Mouse (Mus musculus) bone marrow, adult 2 months (tissue): ENCODE data around the gene Bcl11a. TPM values are rescaled to one million over a fixed set of nuclear protein-coding genes. Genes with fewer than 3 reads are reported as not detected.

Experiments
- H3K27ac ChIP-seq: fragments of 200-500 bp; 2 replicates; pipeline ENCODE4 v1.5.1; 2012; ENCODE audit warnings: low read depth, mild to moderate bottlenecking, control low read depth, inconsistent platforms, low read length; ENCODE audit not compliant: control insufficient read depth, poor library complexity, insufficient read depth
- H3K4me1 ChIP-seq: fragments of 200-500 bp; 2 replicates; pipeline ENCODE4 v1.6.1; 2011; ENCODE audit warnings: low read length; ENCODE audit not compliant: control insufficient read depth, insufficient read depth
- H3K4me3 ChIP-seq: fragments of 200-500 bp; replicated peaks from 2 replicates; pipeline ENCODE3; 2011; ENCODE audit warnings: mild to moderate bottlenecking, low read depth, low read length, control low read depth; ENCODE audit not compliant: control insufficient read depth
- CTCF ChIP-seq: fragments of 200-500 bp; IDR thresholded peaks from 2 replicates; pipeline ENCODE4 v1.5.1; 2011; ENCODE audit warnings: low read length, control low read depth; ENCODE audit not compliant: control insufficient read depth, insufficient read depth
- POLR2A ChIP-seq: fragments of 200-500 bp; IDR thresholded peaks from 2 replicates; pipeline ENCODE4 v1.6.1; 2011; ENCODE audit warnings: low read depth, mild to moderate bottlenecking, control low read depth, low read length, borderline replicate concordance; ENCODE audit not compliant: control insufficient read depth
- WGBS: fragments of 180-500 bp; shearing (Covaris S2); methylation state at CpG from one replicate; pipeline ENCODE4 v1.1.7; 2018; 5-methylcytosine and 5-hydroxymethylcytosine counted together
- polyA plus RNA-seq: library from polyadenylated mRNA; stranded (reverse); fragments of >200 nt; gene quantifications from 2 replicates; pipeline ENCODE4 v1.2.4, GENCODE M21; 2011; ENCODE audit warnings: low replicate concordance; ENCODE audit not compliant: missing spikeins, insufficient read depth, insufficient read length

Bcl11a gene
- polyA plus RNA-seq: 23.1 and 23.5 TPM in 2 replicates

GRCm38 (mm10) chr11:24077795-24078705 lies at the start of gene Bcl11a:
Gene Bcl11a, plus strand, starts transcription at chr11:24078056.
- H3K27ac ChIP-seq: peak within 1 kb of the TSS; percentile 88
- TF ChIP-seq CTCF: no peak
- 2% methylated on average over 44 of the region's 51 CpGs for WGBS
- H3K4me3 ChIP-seq: peak within 1 kb of the TSS; percentile 94
- no peaks in the 10 kb centered on the region; the same call in 1 of the 2 replicates for H3K4me1 ChIP-seq

- 78% methylated on average over 6 of the region's 6 CpGs for WGBS
- H3K4me3 ChIP-seq: no peak overlapping the region
- TF ChIP-seq POLR2A (no peak), CTCF (no peak)
- H3K4me1 ChIP-seq: no peaks in the 10 kb centered on the region
- H3K27ac ChIP-seq: no peak overlapping the region
These were observed 33.8 kb upstream of the Bcl11a start for GRCm38 (mm10) chr11:24044025-24044424.

- WGBS: 6% methylated on average over 28 of the region's 28 CpGs
- TF ChIP-seq CTCF (peak; percentile 97), POLR2A (no peak)
- H3K27ac ChIP-seq: no peak overlapping the region
- no peaks in the 10 kb centered on the region; the same call in none of the 2 replicates for H3K4me1 ChIP-seq
- H3K4me3 ChIP-seq: peak overlapping the region; percentile 63
These were observed 28.4 kb upstream of the Bcl11a start for GRCm38 (mm10) chr11:24049226-24050031.

GRCm38 (mm10) chr11:24050032-24050757 lies 27.7 kb upstream of the Bcl11a start:
- WGBS: 67% methylated on average over 11 of the region's 11 CpGs
- TF ChIP-seq POLR2A (no peak), CTCF (no peak)
- H3K27ac ChIP-seq: no peak overlapping the region
- no peak overlapping the region for H3K4me3 ChIP-seq
- no peaks in the 10 kb centered on the region; the same call in none of the 2 replicates for H3K4me1 ChIP-seq

- Histone ChIP-seq H3K4me1 (no peaks in the 10 kb centered on the region; the same call in none of the 2 replicates), H3K27ac (no peak overlapping the region), H3K4me3 (no peak overlapping the region)
- 82% methylated on average over 6 of the region's 6 CpGs for WGBS
- no peak for TF ChIP-seq POLR2A
- TF ChIP-seq CTCF: peak; percentile 33; the same call in 1 of the 2 replicates
These were observed 25.0 kb upstream of the Bcl11a start for GRCm38 (mm10) chr11:24052882-24053281.

- Histone ChIP-seq H3K4me1 (no peaks in the 10 kb centered on the region), H3K27ac (no peak overlapping the region), H3K4me3 (no peak overlapping the region)
- WGBS: 57% methylated on average over 1 of the region's 1 CpGs
- TF ChIP-seq POLR2A (no peak), CTCF (no peak)
These were observed 18.7 kb upstream of the Bcl11a start for GRCm38 (mm10) chr11:24059137-24059536.

GRCm38 (mm10) chr11:24060428-24060827 lies 17.4 kb upstream of the Bcl11a start:
- TF ChIP-seq POLR2A: no peak
- no peak for TF ChIP-seq CTCF
- no peaks in the 10 kb centered on the region for H3K4me1 ChIP-seq
- H3K27ac ChIP-seq: no peak overlapping the region
- no peak overlapping the region for H3K4me3 ChIP-seq
- WGBS: 26% methylated on average over 5 of the region's 5 CpGs

GRCm38 (mm10) chr11:24061819-24062218 lies 16.0 kb upstream of the Bcl11a start:
- H3K4me3 ChIP-seq: no peak overlapping the region
- H3K27ac ChIP-seq: no peak overlapping the region
- 2% methylated on average over 14 of the region's 14 CpGs for WGBS
- no peaks in the 10 kb centered on the region for H3K4me1 ChIP-seq
- no peak for TF ChIP-seq POLR2A
- no peak for TF ChIP-seq CTCF
